Mouse (Mus musculus) embryonic facial prominence, embryonic 10.5 days (tissue): Measurements from ENCODE around the gene Ddx4. TPM values are rescaled to one million over a fixed set of nuclear protein-coding genes. Genes with fewer than 3 reads are reported as not detected.
"Not testable (repeated sequence)": the region's sequence is repeated elsewhere in the genome, so short reads cannot be mapped to it uniquely, and the experiment has no call there.

Experiments used
- DNase-seq: peaks from one replicate; pipeline ENCODE4 v3.0.0-alpha.2; 2017; ENCODE audit warnings: low spot score
- H3K27ac ChIP-seq: fragments of 300-500 bp; sonication (generic); replicated peaks from 2 replicates; pipeline ENCODE4 v1.5.1; 2016; ENCODE audit warnings: mild to moderate bottlenecking
- H3K27me3 ChIP-seq: fragments of 300-500 bp; sonication (generic); replicated peaks from 2 replicates; pipeline ENCODE4 v1.6.1; 2016; ENCODE audit warnings: low read depth, mild to moderate bottlenecking; ENCODE audit not compliant: poor library complexity, severe bottlenecking
- H3K36me3 ChIP-seq: fragments of 300-500 bp; sonication (generic); replicated peaks from 2 replicates; pipeline ENCODE4 v1.6.1; 2016; ENCODE audit warnings: mild to moderate bottlenecking, moderate library complexity
- H3K4me1 ChIP-seq: fragments of 300-500 bp; sonication (generic); 2 replicates; pipeline ENCODE4 v1.6.1; 2016
- H3K4me3 ChIP-seq: fragments of 300-500 bp; sonication (generic); 2 replicates; pipeline ENCODE4 v1.5.1; 2016; ENCODE audit warnings: mild to moderate bottlenecking, moderate library complexity
- H3K9me3 ChIP-seq: fragments of 300-500 bp; sonication (generic); 2 replicates; pipeline ENCODE4 v1.6.1; 2016; ENCODE audit warnings: mild to moderate bottlenecking
- WGBS: fragments of 180-500 bp; shearing (Covaris S2); methylation state at CpG from one replicate; pipeline ENCODE4 v1.1.7; 2016; 5-methylcytosine and 5-hydroxymethylcytosine counted together
- polyA plus RNA-seq: library from polyadenylated mRNA; unstranded; fragments of >200 nt; fragmentation: Nextera tagmentation; extraction: Ambion mirVana; gene quantifications from 2 replicates; pipeline ENCODE4 v1.2.1, GENCODE M21; 2016

Ddx4 gene
- polyA plus RNA-seq, 1 experiment from 2014 or later = 0.56 TPM

DNA sequence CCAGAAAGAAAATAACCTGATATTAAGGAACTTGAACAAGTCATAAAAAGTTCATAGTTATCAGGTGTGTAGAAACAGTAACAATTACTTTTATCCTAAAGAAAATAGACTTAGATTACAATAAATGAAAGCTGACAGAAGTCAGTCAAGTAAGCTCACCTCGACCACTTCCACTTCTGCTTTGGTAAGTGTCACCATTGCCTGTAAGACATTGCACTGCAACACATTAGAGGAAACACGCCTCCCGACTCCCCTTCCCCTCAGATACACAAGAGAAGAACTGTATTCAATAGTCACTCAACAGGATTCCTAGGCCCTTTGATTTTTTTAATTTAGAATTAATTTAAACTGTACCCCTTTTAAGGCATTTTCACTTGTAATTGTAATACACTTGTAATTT is 27.7 kb downstream of the Ddx4 start:
- Histone ChIP-seq H3K27me3 (no peaks in the 10 kb centered on the region), H3K4me3 (no peak overlapping the region), H3K36me3 (no peaks in the 10 kb centered on the region), H3K4me1 (no peaks in the 10 kb centered on the region), H3K9me3 (no peaks in the 10 kb centered on the region), H3K27ac (no peak overlapping the region)
- no peak for DNase-seq
- WGBS = 87% methylated on average over 3 of the region's 3 CpGs

DNA sequence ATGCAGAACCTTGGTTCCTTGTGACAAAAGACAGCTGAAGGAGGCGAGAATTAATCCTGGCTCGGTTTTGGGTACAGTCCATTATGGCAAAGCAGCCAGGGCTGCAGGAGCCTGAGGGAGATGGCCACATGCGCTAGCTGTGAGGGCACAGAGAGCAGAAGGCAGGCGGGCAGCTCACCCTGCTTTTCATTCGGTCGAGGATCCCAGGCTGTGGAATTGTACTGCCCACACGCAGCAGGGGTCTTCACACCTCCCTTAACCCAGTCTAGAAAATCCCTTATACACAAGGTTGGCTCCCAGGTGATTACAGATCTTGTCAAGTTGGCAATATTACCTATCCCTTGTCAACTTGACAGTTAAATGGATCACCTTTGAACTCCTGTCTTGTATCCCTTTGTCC is 28.6 kb downstream of the Ddx4 start:
- no peak overlapping the region for H3K27ac ChIP-seq
- 64% methylated on average over 7 of the region's 7 CpGs for WGBS
- H3K9me3 ChIP-seq = no peaks in the 10 kb centered on the region
- H3K36me3 ChIP-seq = no peaks in the 10 kb centered on the region
- H3K4me3 ChIP-seq = no peak overlapping the region
- H3K27me3 ChIP-seq = no peaks in the 10 kb centered on the region
- no peaks in the 10 kb centered on the region for H3K4me1 ChIP-seq
- DNase-seq = no peak

DNA sequence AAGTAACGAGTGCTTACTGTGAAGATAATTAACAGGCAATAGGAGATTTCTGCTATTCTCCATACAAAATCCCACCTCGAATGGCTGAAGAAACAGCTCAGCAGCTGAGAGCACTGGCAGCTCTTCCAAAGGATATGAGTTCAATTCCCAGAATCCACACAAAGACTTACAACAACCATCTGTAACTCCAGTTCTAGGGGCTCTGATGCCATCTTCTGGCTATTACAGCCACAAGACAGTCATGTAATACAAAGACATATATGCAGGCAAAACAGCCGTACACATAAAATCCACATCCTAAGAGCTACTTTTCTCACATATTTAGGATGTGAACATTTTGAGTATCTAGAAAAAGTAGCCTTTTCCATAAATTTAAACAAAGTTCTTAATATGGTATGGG is 30.7 kb downstream of the Ddx4 start:
- 83% methylated on average over 3 of the region's 3 CpGs for WGBS

DNA sequence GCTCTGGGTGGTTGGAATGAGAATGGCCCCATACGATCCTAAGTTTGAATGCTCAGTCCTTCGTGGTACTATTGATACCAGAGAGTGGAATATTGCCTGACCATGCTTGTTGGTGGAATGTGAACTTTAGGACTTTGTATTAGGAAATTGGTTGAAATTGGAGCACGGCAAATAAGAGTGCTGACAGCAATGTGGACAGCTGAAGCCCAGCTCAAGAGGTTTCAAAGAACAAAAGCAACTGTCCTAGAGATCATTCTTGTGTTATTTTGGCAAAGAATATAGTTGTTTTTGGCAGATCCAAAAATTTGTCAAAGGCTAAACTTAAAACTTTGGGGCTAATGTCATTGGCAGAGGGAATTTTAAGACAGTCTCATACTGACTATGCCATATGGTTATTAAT is 43.7 kb downstream of the Ddx4 start:
- DNase-seq = no peak
- Histone ChIP-seq H3K4me3 (no peak overlapping the region), H3K36me3 (no peaks in the 10 kb centered on the region), H3K27ac (no peak overlapping the region), H3K4me1 (no peaks in the 10 kb centered on the region), H3K9me3 (no peaks in the 10 kb centered on the region), H3K27me3 (no peaks in the 10 kb centered on the region)
- 90% methylated on average over 3 of the region's 3 CpGs for WGBS

More for the DNA sequence above, 30.7 kb downstream of the Ddx4 start:
- no peaks in the 10 kb centered on the region for H3K27me3 ChIP-seq
- H3K36me3 ChIP-seq = no peaks in the 10 kb centered on the region
- H3K4me3 ChIP-seq = no peak overlapping the region
- no peaks in the 10 kb centered on the region for H3K9me3 ChIP-seq
- DNase-seq = no peak
- H3K4me1 ChIP-seq = no peaks in the 10 kb centered on the region
- no peak overlapping the region for H3K27ac ChIP-seq

DNA sequence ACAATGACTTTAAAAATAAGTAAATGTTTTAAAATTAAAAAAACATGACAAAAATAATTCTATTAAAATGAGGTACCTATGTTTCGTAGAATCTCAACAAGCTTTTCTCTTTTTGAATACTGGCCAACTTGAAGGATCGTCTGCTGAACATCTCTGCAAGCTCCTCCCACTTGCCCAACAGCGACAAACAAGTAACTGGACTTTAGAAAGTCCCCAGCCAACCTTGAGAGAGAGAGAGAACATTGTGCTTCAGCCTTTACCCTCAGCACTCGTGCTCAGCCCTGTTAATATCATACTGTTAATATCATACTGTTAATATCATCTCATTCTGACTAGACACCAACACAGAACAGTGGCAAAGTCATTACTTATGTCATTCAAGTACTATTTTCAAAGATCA is 47.9 kb downstream of the Ddx4 start:
- 76% methylated on average over 4 of the region's 4 CpGs for WGBS
- H3K27ac ChIP-seq = no peak overlapping the region
- H3K27me3 ChIP-seq = no peaks in the 10 kb centered on the region

DNA sequence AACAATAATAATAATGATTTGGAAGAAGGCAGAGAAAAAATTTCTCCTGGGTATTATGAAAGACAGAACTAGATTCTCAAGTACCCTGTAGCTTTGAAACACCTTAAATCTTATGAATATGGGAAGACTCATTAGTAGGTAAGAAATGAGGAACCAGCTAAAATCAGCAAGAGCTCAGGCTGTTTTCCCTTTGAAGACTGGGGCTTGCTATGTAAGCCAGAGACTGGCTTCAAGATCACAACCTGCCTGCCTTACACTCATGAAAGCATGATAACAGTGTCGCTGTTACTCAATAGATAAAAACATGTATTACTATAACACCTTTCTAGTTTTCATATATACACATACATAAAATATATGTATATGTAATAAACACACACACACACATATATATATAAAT is 48.4 kb downstream of the Ddx4 start:
- no peaks in the 10 kb centered on the region for H3K4me1 ChIP-seq
- H3K36me3 ChIP-seq = no peaks in the 10 kb centered on the region
- H3K9me3 ChIP-seq = no peaks in the 10 kb centered on the region
- H3K27me3 ChIP-seq = no peaks in the 10 kb centered on the region
- no peak overlapping the region for H3K27ac ChIP-seq
- no peak overlapping the region for H3K4me3 ChIP-seq
- no peak for DNase-seq
- WGBS = 90% methylated on average over 1 of the region's 1 CpGs

More for the DNA sequence above, 47.9 kb downstream of the Ddx4 start:
- no peak for DNase-seq
- no peaks in the 10 kb centered on the region for H3K36me3 ChIP-seq
- no peaks in the 10 kb centered on the region for H3K9me3 ChIP-seq
- H3K4me1 ChIP-seq = no peaks in the 10 kb centered on the region
- H3K4me3 ChIP-seq = no peak overlapping the region

DNA sequence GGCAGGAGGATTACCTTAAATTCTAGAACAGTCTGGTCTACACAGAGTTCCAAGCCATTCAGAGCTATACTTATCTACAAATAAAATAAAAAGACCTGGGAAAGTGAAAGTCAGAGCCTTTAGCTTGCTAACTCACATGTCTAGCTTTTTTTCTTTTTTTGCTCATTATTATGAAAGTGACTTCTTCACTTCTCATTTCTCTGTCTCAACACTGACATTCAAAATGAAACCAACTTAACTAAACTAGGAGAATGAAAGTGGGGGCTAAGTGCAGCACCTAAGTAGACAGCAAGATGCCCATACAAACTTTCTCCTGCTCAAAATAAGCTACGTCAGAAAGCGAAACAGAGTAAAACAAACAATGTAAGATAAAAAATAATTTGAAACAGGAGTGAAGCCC is 49.7 kb downstream of the Ddx4 start:
- Histone ChIP-seq H3K36me3 (no peaks in the 10 kb centered on the region), H3K4me3 (no peak overlapping the region), H3K27ac (no peak overlapping the region), H3K27me3 (no peaks in the 10 kb centered on the region), H3K4me1 (no peaks in the 10 kb centered on the region), H3K9me3 (no peaks in the 10 kb centered on the region)
- DNase-seq = no peak
- 81% methylated on average over 2 of the region's 2 CpGs for WGBS

DNA sequence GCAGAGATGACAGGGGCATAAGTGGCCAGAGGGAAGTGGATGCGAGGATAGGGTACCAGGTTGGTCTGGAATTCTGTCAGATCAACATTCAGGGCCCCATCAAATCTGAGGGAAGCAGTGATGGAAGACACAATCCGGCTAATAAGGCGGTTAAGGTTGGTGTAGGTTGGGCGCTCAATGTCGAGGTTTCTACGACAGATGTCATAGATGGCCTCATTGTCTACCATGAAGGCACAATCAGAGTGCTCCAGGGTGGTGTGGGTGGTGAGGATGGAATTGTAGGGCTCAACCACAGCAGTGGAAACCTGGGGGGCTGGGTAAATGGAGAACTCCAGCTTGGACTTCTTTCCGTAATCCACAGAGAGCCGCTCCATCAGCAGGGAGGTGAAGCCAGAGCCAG is 58.0 kb downstream of the Ddx4 start, which contains the start of gene Il31ra:
Il31ra (minus strand) TSS at position 101 of the 400 bp plus-strand sequence.
- H3K27me3 ChIP-seq, DNase-seq, H3K9me3 ChIP-seq, H3K27ac ChIP-seq, H3K4me1 ChIP-seq, H3K36me3 ChIP-seq, H3K4me3 ChIP-seq: not testable (repeated sequence)
- 99% methylated on average over 6 of the region's 8 CpGs for WGBS

DNA sequence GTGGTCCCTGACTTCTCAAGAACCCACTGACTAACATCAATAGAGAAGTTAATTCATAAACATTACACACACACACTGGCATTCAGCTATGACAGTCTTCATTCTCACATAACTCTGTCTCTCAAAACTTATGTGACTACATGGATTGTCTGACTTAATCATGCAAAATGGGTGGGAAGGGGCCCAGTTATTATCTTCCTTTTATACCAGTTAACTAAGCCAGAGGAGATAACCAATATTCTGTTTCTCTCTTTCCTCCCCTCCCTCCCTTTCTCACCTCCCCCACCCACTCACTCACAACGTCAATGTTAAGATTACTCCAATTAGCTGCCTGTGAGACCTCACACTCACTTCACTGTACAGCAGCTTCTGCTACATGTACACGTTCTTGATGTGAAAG is 62.0 kb downstream of the Ddx4 start:
- no peak for DNase-seq
- Histone ChIP-seq H3K4me1 (0 out of 2 replicates have a peak, but pooled peaks cover under 1% of the 10 kb centered on the region), H3K27me3 (no peaks in the 10 kb centered on the region), H3K9me3 (no peaks in the 10 kb centered on the region), H3K27ac (no peak overlapping the region), H3K4me3 (no peak overlapping the region), H3K36me3 (no peaks in the 10 kb centered on the region)
- 66% methylated on average over 2 of the region's 2 CpGs for WGBS

DNA sequence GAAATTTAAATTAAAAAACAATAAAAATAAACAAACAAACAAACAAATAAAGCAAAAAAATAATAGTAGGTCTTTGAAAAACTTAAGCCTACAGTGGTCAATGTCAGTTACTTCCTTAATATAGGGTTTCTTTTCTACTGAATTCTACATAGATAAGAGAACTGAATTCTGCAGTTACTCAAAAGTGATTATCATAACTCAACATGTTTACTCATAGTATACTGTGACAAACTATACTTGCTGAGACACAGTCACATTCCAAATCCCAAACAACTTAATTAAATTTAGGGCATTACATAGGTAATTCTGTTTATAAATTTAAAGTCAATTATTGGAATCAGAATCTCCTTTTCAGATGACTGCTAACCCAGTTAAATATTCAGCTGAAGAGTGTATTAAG is 62.6 kb downstream of the Ddx4 start:
- Histone ChIP-seq H3K27me3 (no peaks in the 10 kb centered on the region), H3K4me3 (no peak overlapping the region), H3K9me3 (no peaks in the 10 kb centered on the region), H3K36me3 (no peaks in the 10 kb centered on the region), H3K4me1 (0 out of 2 replicates have a peak, but pooled peaks cover 6% of the 10 kb centered on the region), H3K27ac (no peak overlapping the region)
- no peak for DNase-seq

DNA sequence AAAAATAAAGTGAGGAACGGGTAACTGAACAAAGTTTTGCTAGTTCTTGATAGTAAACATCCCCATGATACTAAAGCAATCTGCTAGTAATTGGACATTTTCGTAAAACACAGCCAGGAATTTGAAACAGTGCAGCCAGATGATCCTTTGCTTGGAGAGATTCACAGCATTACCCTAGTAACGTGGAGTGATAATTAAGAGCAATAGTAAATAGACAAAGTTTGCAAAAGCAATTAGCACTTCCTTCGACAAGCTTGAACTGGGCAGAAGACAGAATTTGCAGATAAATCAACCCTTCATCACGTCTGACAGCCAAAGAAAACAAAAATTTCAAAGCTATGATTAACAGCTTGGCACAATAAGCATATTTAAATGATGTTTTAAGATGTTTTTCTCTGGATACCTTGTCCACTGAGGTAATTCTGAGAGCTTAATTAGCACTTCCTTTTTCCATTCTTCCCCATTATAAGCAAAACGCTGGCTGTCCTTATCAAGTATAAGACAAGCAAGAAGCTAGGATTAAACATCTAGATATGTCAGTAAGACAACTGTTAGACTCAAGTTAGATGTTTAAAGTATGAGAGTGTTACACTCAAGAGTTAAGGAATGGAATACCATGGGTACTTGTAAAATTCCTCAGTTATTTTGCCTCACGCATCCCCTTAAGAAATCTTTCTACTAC is 67.6 kb downstream of the Ddx4 start:
- peaks cover 17% of the 10 kb centered on the region; the same call in 1 of the 2 replicates for H3K4me1 ChIP-seq
- H3K27me3 ChIP-seq = no peaks in the 10 kb centered on the region
- no peak for DNase-seq
- no peak overlapping the region for H3K4me3 ChIP-seq
- no peak overlapping the region for H3K27ac ChIP-seq
- WGBS = 55% methylated on average over 7 of the region's 7 CpGs
- H3K9me3 ChIP-seq = no peaks in the 10 kb centered on the region
- no peaks in the 10 kb centered on the region for H3K36me3 ChIP-seq

DNA sequence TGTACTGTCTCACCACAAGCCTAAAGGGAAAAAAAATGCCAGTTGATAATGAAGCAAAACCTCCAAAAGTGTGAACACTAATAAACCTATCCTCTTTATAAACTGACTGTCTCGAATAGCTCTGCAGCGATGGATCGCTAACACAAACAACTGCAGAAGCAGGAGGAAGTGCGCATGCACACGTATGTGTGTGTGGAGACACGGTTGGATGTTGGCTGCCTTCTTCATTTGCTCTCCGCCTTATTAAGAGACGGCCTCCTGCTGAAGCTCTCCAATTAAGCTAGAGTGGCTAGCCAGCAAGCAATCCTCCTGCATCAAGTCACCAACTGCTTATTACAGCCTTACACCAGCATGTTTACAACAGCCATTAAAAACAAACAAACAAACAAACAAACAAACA is 70.0 kb downstream of the Ddx4 start:
- Histone ChIP-seq H3K27me3 (no peaks in the 10 kb centered on the region), H3K4me3 (no peak overlapping the region), H3K4me1 (peaks cover 17% of the 10 kb centered on the region; the same call in 1 of the 2 replicates), H3K27ac (no peak overlapping the region), H3K9me3 (no peaks in the 10 kb centered on the region), H3K36me3 (no peaks in the 10 kb centered on the region)
- DNase-seq = no peak
- 90% methylated on average over 8 of the region's 8 CpGs for WGBS

DNA sequence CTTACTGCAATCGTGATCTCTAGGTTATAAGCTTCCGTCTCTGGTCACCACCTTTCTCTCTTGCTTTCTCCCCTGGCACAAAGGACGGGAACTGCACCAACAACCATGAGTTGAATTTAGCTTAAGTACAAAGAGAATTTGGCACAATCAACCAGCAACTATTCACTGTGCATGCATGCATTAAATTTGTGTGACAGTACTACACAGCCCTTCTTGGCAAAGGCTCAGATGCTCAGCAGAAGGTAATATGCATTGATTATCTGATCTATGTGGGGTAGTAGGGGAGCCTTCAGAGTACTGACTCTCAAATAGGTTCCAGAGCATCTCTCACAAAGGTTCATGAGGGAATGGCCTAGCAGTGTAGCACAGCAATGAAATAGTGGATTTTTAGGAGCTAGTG is 70.5 kb downstream of the Ddx4 start:
- Histone ChIP-seq H3K9me3 (no peaks in the 10 kb centered on the region), H3K4me3 (no peak overlapping the region), H3K36me3 (no peaks in the 10 kb centered on the region), H3K27me3 (no peaks in the 10 kb centered on the region), H3K4me1 (peaks cover 17% of the 10 kb centered on the region; the same call in 1 of the 2 replicates), H3K27ac (no peak overlapping the region)
- 87% methylated on average over 3 of the region's 3 CpGs for WGBS
- no peak for DNase-seq
